Mouse (Mus musculus): ENCODE measurements at regions not wholly inside any gene's neighbourhood (a gene's known extent, or its start where the extent isn't known, plus 50 kb on each side); places are given as distances from the start of the nearest gene placed in this dataset.

DNA sequence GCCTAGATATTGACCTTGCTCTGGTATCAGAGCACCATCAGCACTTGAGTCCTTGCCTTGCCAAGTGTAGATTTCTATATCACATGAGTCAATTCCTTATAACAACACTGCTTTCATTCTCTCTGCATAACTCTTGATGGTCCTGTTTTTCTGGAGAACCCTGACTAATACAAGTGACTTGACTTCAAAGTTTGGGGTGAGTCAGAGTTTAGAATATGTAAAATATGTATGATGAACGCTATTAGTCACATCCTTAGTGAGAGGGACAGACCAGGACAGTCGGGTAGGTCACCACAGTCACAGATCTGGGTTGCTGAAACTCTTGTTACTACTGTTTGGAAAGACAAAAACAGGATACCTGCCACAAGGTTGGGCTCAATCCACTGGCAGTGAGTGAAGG, 1105.3 kb downstream of the Mrps31 start:
- Histone ChIP-seq H3K36me3 (ENCODE audit: control insufficient read depth, insufficient read depth, low read length) (no peaks in the 10 kb centered on the region), H3K9me3 (ENCODE audit: control insufficient read depth, low read length) (no peaks in the 10 kb centered on the region), H3K27me3 (ENCODE audit: control insufficient read depth, insufficient read depth, low read length) (no peaks in the 10 kb centered on the region), H3K4me1 (ENCODE audit: control insufficient read depth in 2 of 2, insufficient read depth in 2 of 2, low read length in 2 of 2) (no peaks in the 10 kb centered on the region), H3K4me3 (ENCODE audit: control insufficient read depth in 1 of 2, insufficient read depth in 1 of 2, low read depth in 1 of 2, low read length in 2 of 2) (no peak overlapping the region), H3K27ac (replicated peaks in 1 of 2; ENCODE audit: control insufficient read depth in 1 of 2, insufficient read depth in 1 of 2, low read depth in 2 of 2, low read length in 2 of 2) (no peak overlapping the region), H3K4me2 (ENCODE audit: low read length) (no peak overlapping the region), H3K9ac (ENCODE audit: low read length) (no peak overlapping the region)
- WGBS, result 55% methylated on average over 2 of the region's 2 CpGs
- no peak for ATAC-seq (ENCODE audit: insufficient number of reproducible peaks, insufficient read depth, low FRiP score, low read depth)

DNA sequence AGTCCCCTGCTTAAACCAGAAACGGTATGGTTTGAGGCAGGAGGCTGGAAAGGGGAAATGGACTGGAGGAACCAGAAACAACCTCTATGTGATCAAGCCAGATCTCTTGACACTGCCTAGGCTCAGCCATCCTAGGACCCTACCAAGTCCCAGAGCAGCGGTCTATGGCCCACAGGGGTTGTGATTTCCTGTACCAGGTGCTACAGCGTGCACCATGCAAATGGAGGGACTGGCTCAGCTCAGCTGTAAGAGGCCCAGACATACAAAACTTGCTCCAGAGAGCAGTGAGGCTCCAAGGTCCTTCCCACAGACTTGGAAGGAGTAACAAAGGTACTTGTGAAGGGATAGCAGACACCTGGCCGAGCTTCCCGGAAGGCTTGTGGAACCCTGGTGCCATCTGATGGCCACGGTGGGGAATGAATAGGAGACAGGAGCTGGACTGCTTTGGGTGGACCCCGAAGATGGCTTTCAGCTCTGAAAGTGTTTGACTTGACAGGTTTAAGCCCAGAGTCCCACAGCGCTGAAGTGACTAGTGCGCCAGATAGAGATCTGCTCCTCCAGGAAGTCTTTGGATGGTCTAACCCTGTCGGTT, 1120.5 kb downstream of the Mrps31 start:
- Histone ChIP-seq H3K9ac (ENCODE audit: low read length) (no peak overlapping the region), H3K9me3 (ENCODE audit: control insufficient read depth, low read length) (no peaks in the 10 kb centered on the region), H3K36me3 (ENCODE audit: control insufficient read depth, insufficient read depth, low read length) (no peaks in the 10 kb centered on the region), H3K27me3 (ENCODE audit: control insufficient read depth, insufficient read depth, low read length) (no peaks in the 10 kb centered on the region), H3K4me1 (ENCODE audit: control insufficient read depth in 2 of 2, insufficient read depth in 2 of 2, low read length in 2 of 2) (peaks cover 0 to 4% of the 10 kb centered on the region in 2 experiments; a peak in 2 of 4 replicates), H3K27ac (replicated peaks in 1 of 2; ENCODE audit: control insufficient read depth in 1 of 2, insufficient read depth in 1 of 2, low read depth in 2 of 2, low read length in 2 of 2) (no peak overlapping the region), H3K4me2 (ENCODE audit: low read length) (no peak overlapping the region), H3K4me3 (ENCODE audit: control insufficient read depth in 1 of 2, insufficient read depth in 1 of 2, low read depth in 1 of 2, low read length in 2 of 2) (no peak overlapping the region)
- no peak; the same call in 1 of the 2 replicates for ATAC-seq (ENCODE audit: insufficient number of reproducible peaks, insufficient read depth, low FRiP score, low read depth)
- WGBS, result 49% methylated on average over 10 of the region's 10 CpGs

DNA sequence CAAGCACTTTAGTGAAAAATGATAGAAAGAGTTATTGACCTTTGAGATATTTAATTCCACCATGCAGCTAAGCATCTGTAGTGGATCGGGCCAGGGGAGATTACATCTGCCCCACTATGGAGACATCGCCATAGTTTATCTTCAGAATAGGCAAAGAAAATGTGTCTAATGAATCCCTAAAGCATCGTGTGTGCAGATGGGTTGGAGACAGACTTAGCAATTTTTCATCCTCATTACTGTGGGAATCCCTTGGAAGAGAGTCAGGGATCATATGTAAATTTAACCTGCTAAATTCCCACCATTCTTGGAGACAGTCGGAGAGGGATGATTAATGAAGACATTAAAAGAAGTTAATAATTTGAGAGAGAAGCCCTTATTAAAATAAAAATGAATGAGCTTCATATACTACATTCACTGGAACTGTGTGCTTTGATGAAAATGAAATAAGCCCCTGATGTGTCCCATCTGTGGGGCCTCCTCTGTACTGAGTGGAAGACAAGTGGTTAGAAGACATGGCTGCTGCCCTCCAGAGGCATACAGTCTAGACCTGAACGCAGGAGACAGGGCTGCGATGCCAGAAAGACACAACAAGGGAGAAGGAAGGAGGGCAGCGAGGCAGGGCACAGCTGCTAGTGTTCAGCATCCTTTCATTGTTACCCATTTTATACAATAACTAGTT, 1126.7 kb downstream of the Mrps31 start:
- no peaks in the 10 kb centered on the region for H3K9me3 ChIP-seq (ENCODE audit: control insufficient read depth, low read length)
- H3K27ac ChIP-seq (replicated peaks in 1 of 2; ENCODE audit: control insufficient read depth in 1 of 2, insufficient read depth in 1 of 2, low read depth in 2 of 2, low read length in 2 of 2), result no peak overlapping the region
- no peaks in the 10 kb centered on the region for H3K27me3 ChIP-seq (ENCODE audit: control insufficient read depth, insufficient read depth, low read length)
- no peak overlapping the region for H3K4me2 ChIP-seq (ENCODE audit: low read length)
- no peak for ATAC-seq (ENCODE audit: insufficient number of reproducible peaks, insufficient read depth, low FRiP score, low read depth)
- no peaks in the 10 kb centered on the region for H3K36me3 ChIP-seq (ENCODE audit: control insufficient read depth, insufficient read depth, low read length)
- H3K4me3 ChIP-seq (ENCODE audit: control insufficient read depth in 1 of 2, insufficient read depth in 1 of 2, low read depth in 1 of 2, low read length in 2 of 2), result no peak overlapping the region
- H3K4me1 ChIP-seq (ENCODE audit: control insufficient read depth in 2 of 2, insufficient read depth in 2 of 2, low read length in 2 of 2), result peaks cover 5 to 8% of the 10 kb centered on the region in 2 experiments
- WGBS, result 75% methylated on average over 7 of the region's 7 CpGs
- no peak overlapping the region for H3K9ac ChIP-seq (ENCODE audit: low read length)

DNA sequence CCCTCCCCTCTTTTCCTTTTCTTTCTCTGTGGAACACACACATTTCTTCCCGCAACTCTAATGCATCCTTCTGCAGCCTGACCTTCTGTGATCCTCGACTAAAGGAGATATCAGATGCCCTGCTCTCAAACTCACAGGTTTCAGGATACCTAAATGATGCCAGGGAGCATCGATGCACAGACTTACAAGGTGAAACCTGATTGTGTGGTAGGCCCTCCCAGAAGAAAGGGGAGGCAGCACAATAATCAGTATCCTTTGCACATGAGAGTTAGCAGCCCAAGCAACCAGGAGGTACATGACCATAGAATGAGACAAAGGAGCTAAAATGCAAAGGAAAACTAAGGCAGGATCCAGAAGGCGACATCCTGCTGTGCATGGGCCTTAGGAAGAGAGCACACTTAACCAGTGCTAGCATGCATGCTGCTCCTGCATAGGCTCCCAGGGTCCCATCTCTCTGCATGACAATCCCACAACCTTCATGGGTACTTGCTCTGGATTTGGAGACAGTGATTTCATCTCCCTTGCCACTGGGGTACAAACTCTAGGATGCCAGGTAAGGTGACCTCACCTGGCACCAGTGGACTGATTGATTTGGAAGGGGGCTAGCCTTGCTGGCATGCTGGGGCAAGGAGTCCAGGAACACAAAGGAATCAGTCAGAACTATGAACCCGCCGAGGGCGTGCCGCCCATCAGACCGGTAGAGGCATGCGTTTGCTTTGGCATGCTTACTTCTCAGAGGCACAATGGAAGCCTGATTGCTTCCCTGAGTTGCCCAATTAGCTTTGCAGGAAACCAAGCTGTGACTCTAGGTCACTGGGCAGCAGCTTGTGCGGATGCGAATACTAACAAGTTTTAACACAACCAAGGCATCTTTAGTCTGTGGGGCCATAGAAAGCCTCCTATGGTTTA, 1142.7 kb downstream of the Mrps31 start:
- no peak overlapping the region for H3K4me3 ChIP-seq (ENCODE audit: control insufficient read depth in 1 of 2, insufficient read depth in 1 of 2, low read depth in 1 of 2, low read length in 2 of 2)
- 72% methylated on average over 11 of the region's 12 CpGs for WGBS
- H3K9ac ChIP-seq (ENCODE audit: low read length), result no peak overlapping the region
- no peak overlapping the region for H3K4me2 ChIP-seq (ENCODE audit: low read length)
- H3K27me3 ChIP-seq (ENCODE audit: control insufficient read depth, insufficient read depth, low read length), result no peaks in the 10 kb centered on the region
- H3K4me1 ChIP-seq (ENCODE audit: control insufficient read depth in 2 of 2, insufficient read depth in 2 of 2, low read length in 2 of 2), result no peaks in the 10 kb centered on the region
- no peaks in the 10 kb centered on the region for H3K9me3 ChIP-seq (ENCODE audit: control insufficient read depth, low read length)
- no peaks in the 10 kb centered on the region for H3K36me3 ChIP-seq (ENCODE audit: control insufficient read depth, insufficient read depth, low read length)
- no peak for ATAC-seq (ENCODE audit: insufficient number of reproducible peaks, insufficient read depth, low FRiP score, low read depth)
- H3K27ac ChIP-seq (replicated peaks in 1 of 2; ENCODE audit: control insufficient read depth in 1 of 2, insufficient read depth in 1 of 2, low read depth in 2 of 2, low read length in 2 of 2), result no peak overlapping the region

DNA sequence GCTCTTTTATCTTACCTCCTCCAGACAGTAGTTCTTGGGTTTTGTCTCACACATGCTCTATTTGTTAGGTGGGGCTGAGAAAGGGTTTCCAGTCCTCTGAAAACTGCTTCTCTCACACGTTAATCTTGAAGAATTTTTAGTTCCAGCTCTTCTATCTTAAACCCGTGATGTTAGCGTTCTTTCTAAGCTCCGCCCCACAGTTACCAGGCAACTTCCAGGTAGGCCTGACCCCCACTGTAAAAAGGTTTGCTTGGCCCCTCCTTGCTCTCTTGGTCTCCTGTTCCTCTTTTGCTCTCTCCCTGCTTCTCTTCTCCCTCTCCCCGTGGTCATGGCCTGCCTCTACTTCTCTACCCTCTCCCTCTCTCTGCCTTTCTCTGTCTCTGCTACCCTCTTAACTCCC, 1149.7 kb downstream of the Mrps31 start:
- Histone ChIP-seq H3K4me1 (ENCODE audit: control insufficient read depth in 2 of 2, insufficient read depth in 2 of 2, low read length in 2 of 2) (0 out of 4 replicates have a peak, but pooled peaks cover 0 to 3% of the 10 kb centered on the region in 2 experiments), H3K4me2 (ENCODE audit: low read length) (no peak overlapping the region), H3K27ac (replicated peaks in 1 of 2; ENCODE audit: control insufficient read depth in 1 of 2, insufficient read depth in 1 of 2, low read depth in 2 of 2, low read length in 2 of 2) (no peak overlapping the region), H3K27me3 (ENCODE audit: control insufficient read depth, insufficient read depth, low read length) (no peaks in the 10 kb centered on the region), H3K4me3 (ENCODE audit: control insufficient read depth in 1 of 2, insufficient read depth in 1 of 2, low read depth in 1 of 2, low read length in 2 of 2) (no peak overlapping the region), H3K9ac (ENCODE audit: low read length) (no peak overlapping the region), H3K36me3 (ENCODE audit: control insufficient read depth, insufficient read depth, low read length) (no peaks in the 10 kb centered on the region), H3K9me3 (ENCODE audit: control insufficient read depth, low read length) (no peaks in the 10 kb centered on the region)
- no peak for ATAC-seq (ENCODE audit: insufficient number of reproducible peaks, insufficient read depth, low FRiP score, low read depth)
- WGBS, result 76% methylated on average over 5 of the region's 5 CpGs

DNA sequence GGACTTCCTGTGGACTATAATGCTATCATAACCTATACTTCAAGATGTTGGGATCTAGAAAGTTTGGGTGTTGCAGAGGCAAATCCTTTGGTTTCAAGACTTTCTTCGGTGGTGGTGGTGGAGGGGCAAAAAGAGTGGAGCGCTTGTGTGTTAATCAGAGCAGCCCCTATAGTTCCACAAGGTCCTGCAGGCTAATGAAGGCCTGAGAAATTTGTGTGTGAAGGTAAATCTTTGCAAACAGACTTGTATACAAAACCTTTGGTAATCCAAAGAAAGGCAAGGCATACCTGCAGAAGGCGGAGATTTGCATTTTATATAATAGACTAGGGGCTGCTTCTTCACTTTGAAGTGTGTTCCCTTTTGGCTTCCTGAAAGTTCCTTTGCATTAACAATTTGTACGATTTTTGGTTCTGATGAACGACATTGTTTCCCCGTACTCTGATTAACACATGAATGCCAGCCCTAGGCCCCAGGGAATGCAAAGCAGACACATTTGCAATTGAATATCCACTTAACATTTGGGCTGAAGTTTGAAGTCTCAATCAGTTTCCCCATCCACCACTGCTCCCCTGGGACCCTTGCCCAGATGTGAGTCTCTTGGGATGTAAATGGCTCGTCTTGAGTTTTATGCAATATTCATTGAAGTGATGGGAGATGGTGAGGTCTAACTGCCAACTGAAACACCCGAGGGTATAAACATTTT, 1150.7 kb downstream of the Mrps31 start:
- 0 out of 4 replicates have a peak, but pooled peaks cover 0 to 3% of the 10 kb centered on the region in 2 experiments for H3K4me1 ChIP-seq (ENCODE audit: control insufficient read depth in 2 of 2, insufficient read depth in 2 of 2, low read length in 2 of 2)
- H3K9me3 ChIP-seq (ENCODE audit: control insufficient read depth, low read length), result no peaks in the 10 kb centered on the region
- H3K4me3 ChIP-seq (ENCODE audit: control insufficient read depth in 1 of 2, insufficient read depth in 1 of 2, low read depth in 1 of 2, low read length in 2 of 2), result no peak overlapping the region
- no peaks in the 10 kb centered on the region for H3K27me3 ChIP-seq (ENCODE audit: control insufficient read depth, insufficient read depth, low read length)
- no peak overlapping the region for H3K4me2 ChIP-seq (ENCODE audit: low read length)
- H3K27ac ChIP-seq (replicated peaks in 1 of 2; ENCODE audit: control insufficient read depth in 1 of 2, insufficient read depth in 1 of 2, low read depth in 2 of 2, low read length in 2 of 2), result no peak overlapping the region
- H3K36me3 ChIP-seq (ENCODE audit: control insufficient read depth, insufficient read depth, low read length), result no peaks in the 10 kb centered on the region
- H3K9ac ChIP-seq (ENCODE audit: low read length), result no peak overlapping the region
- no peak for ATAC-seq (ENCODE audit: insufficient number of reproducible peaks, insufficient read depth, low FRiP score, low read depth)
- 46% methylated on average over 8 of the region's 8 CpGs for WGBS

DNA sequence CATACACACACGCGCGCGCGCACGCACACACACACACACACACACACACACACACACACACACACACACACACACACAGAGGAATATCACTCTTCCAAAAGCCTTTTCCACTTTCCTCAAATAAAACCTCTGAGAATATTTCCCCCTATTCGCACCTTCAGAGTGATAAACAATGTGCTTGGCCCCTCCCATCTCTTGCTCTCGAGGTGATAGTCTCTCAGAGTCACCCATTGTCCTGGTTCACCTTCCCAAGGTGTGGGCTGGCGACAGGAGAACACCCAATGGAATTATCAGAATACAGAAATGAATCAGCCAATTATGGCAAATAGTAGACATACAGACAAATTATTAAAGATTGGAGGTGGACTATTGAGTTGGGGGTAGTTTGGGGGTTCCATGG, 1151.3 kb downstream of the Mrps31 start:
- ATAC-seq (ENCODE audit: insufficient number of reproducible peaks, insufficient read depth, low FRiP score, low read depth), result no peak
- WGBS, result 32% methylated on average over 9 of the region's 9 CpGs
- no peak overlapping the region for H3K4me2 ChIP-seq (ENCODE audit: low read length)

More for the DNA sequence above, 1151.3 kb downstream of the Mrps31 start:
- H3K4me1 ChIP-seq (ENCODE audit: control insufficient read depth in 2 of 2, insufficient read depth in 2 of 2, low read length in 2 of 2), result 0 out of 4 replicates have a peak, but pooled peaks cover 0 to 3% of the 10 kb centered on the region in 2 experiments
- H3K4me3 ChIP-seq (ENCODE audit: control insufficient read depth in 1 of 2, insufficient read depth in 1 of 2, low read depth in 1 of 2, low read length in 2 of 2), result no peak overlapping the region
- H3K36me3 ChIP-seq (ENCODE audit: control insufficient read depth, insufficient read depth, low read length), result no peaks in the 10 kb centered on the region
- H3K27me3 ChIP-seq (ENCODE audit: control insufficient read depth, insufficient read depth, low read length), result no peaks in the 10 kb centered on the region
- no peaks in the 10 kb centered on the region for H3K9me3 ChIP-seq (ENCODE audit: control insufficient read depth, low read length)
- no peak overlapping the region for H3K9ac ChIP-seq (ENCODE audit: low read length)
- no peak overlapping the region for H3K27ac ChIP-seq (replicated peaks in 1 of 2; ENCODE audit: control insufficient read depth in 1 of 2, insufficient read depth in 1 of 2, low read depth in 2 of 2, low read length in 2 of 2)
